Mouse (Mus musculus) liver, embryonic 16.5 days (tissue): ENCODE measurements around the gene Opcml. TPM values are rescaled to one million over a fixed set of nuclear protein-coding genes. Genes with fewer than 3 reads are reported as not detected.

ENCODE experiments used
- ATAC-seq: fragments of 200-750 bp; cut with Nextera tagmentation; 2 replicates; pipeline ENCODE4 v1.8.0; 2017; ENCODE audit warnings: low read depth, mild to moderate bottlenecking, moderate number of reproducible peaks, moderate library complexity
- H3K27ac ChIP-seq: fragments of 300-500 bp; sonication (generic); 2 replicates; pipeline ENCODE4 v1.5.1; 2014; ENCODE audit warnings: mild to moderate bottlenecking, low read length
- H3K27me3 ChIP-seq: fragments of 300-500 bp; sonication (generic); 2 replicates; pipeline ENCODE4 v1.6.1; 2014; ENCODE audit warnings: low read depth, low read length, mixed read lengths; ENCODE audit not compliant: control insufficient read depth, insufficient read depth
- H3K36me3 ChIP-seq: fragments of 300-500 bp; sonication (generic); 2 replicates; pipeline ENCODE4 v1.6.1; 2014; ENCODE audit warnings: mild to moderate bottlenecking; ENCODE audit not compliant: control insufficient read depth, insufficient read depth
- H3K4me1 ChIP-seq: fragments of 300-500 bp; sonication (generic); 2 replicates; pipeline ENCODE4 v1.6.1; 2014; ENCODE audit warnings: low read depth, low read length, mixed read lengths; ENCODE audit not compliant: control insufficient read depth
- H3K4me2 ChIP-seq: fragments of 300-500 bp; sonication (generic); 2 replicates; pipeline ENCODE4 v1.6.1; 2014; ENCODE audit warnings: low read depth, low read length, mixed read lengths
- H3K4me3 ChIP-seq: fragments of 300-500 bp; sonication (generic); 2 replicates; pipeline ENCODE4 v1.5.1; 2014; ENCODE audit warnings: low read depth, mild to moderate bottlenecking, low read length
- H3K9ac ChIP-seq: fragments of 300-500 bp; sonication (generic); 2 replicates; pipeline ENCODE4 v1.6.1; 2014; ENCODE audit warnings: low read depth, low read length
- H3K9me3 ChIP-seq: fragments of 300-500 bp; sonication (generic); replicated peaks from 2 replicates; pipeline ENCODE4 v1.6.1; 2016; ENCODE audit warnings: low read length; ENCODE audit not compliant: control insufficient read depth
- WGBS: fragments of 180-500 bp; shearing (Covaris S2); extraction: QIAGEN DNeasy Blood & Tissue Kit; methylation state at CpG from one replicate; pipeline ENCODE4 v1.1.7; 2014; ENCODE audit not compliant: insufficient replicate concordance; 5-methylcytosine and 5-hydroxymethylcytosine counted together
- polyA plus RNA-seq: library from polyadenylated mRNA; unstranded; fragments of >200 nt; fragmentation: Nextera tagmentation; extraction: Ambion mirVana; gene quantifications from 2 replicates; pipeline ENCODE4 v1.2.1, GENCODE M21; 2015

Opcml gene
- 0.02 and 0.26 TPM in 2 replicates for polyA plus RNA-seq

- ATAC-seq, result no peak
- Histone ChIP-seq H3K27me3 (peaks cover 14% of the 10 kb centered on the region), H3K36me3 (no peaks in the 10 kb centered on the region), H3K4me2 (no peak within 1 kb of the TSS), H3K4me1 (no peaks in the 10 kb centered on the region), H3K9ac (no peak within 1 kb of the TSS), H3K9me3 (no peaks in the 10 kb centered on the region), H3K27ac (no peak within 1 kb of the TSS), H3K4me3 (no peak within 1 kb of the TSS)
- WGBS, result 2% methylated on average over 28 of the region's 28 CpGs
These were observed at the start of gene Opcml for GRCm38 (mm10) chr9:27790725-27791638. Gene Opcml, plus strand, starts transcription at chr9:27790775.

GRCm38 (mm10) chr9:27758709-27759108, 31.9 kb upstream of the Opcml start:
- no peaks in the 10 kb centered on the region for H3K9me3 ChIP-seq
- no peak overlapping the region for H3K9ac ChIP-seq
- no peaks in the 10 kb centered on the region for H3K27me3 ChIP-seq
- no peaks in the 10 kb centered on the region for H3K36me3 ChIP-seq
- H3K4me1 ChIP-seq, result no peaks in the 10 kb centered on the region
- no peak overlapping the region for H3K4me3 ChIP-seq
- no peak for ATAC-seq
- 38% methylated on average over 1 of the region's 1 CpGs for WGBS
- H3K4me2 ChIP-seq, result no peak overlapping the region
- no peak overlapping the region for H3K27ac ChIP-seq

GRCm38 (mm10) chr9:27761196-27761595, 29.4 kb upstream of the Opcml start:
- no peaks in the 10 kb centered on the region for H3K27me3 ChIP-seq
- H3K4me3 ChIP-seq, result no peak overlapping the region
- H3K9me3 ChIP-seq, result no peaks in the 10 kb centered on the region
- ATAC-seq, result no peak
- 73% methylated on average over 2 of the region's 2 CpGs for WGBS
- H3K4me1 ChIP-seq, result no peaks in the 10 kb centered on the region
- no peak overlapping the region for H3K27ac ChIP-seq
- H3K9ac ChIP-seq, result no peak overlapping the region
- H3K4me2 ChIP-seq, result no peak overlapping the region
- H3K36me3 ChIP-seq, result no peaks in the 10 kb centered on the region

- Histone ChIP-seq H3K27ac (no peak overlapping the region), H3K9ac (no peak overlapping the region), H3K36me3 (no peaks in the 10 kb centered on the region), H3K27me3 (no peaks in the 10 kb centered on the region), H3K4me3 (no peak overlapping the region), H3K9me3 (no peaks in the 10 kb centered on the region), H3K4me2 (no peak overlapping the region), H3K4me1 (no peaks in the 10 kb centered on the region)
- WGBS, result 69% methylated on average over 3 of the region's 3 CpGs
- ATAC-seq, result no peak
These were observed 24.1 kb upstream of the Opcml start for GRCm38 (mm10) chr9:27766446-27766845.

GRCm38 (mm10) chr9:27767196-27767900, 23.2 kb upstream of the Opcml start:
- Histone ChIP-seq H3K9me3 (no peaks in the 10 kb centered on the region), H3K4me2 (no peak overlapping the region), H3K4me1 (no peaks in the 10 kb centered on the region), H3K9ac (no peak overlapping the region), H3K27ac (no peak overlapping the region), H3K36me3 (no peaks in the 10 kb centered on the region), H3K4me3 (no peak overlapping the region), H3K27me3 (no peaks in the 10 kb centered on the region)
- WGBS, result 65% methylated on average over 8 of the region's 8 CpGs
- ATAC-seq, result no peak

- H3K9me3 ChIP-seq, result no peaks in the 10 kb centered on the region
These were observed 21.8 kb upstream of the Opcml start for GRCm38 (mm10) chr9:27768788-27769187.

GRCm38 (mm10) chr9:27781291-27781993, 9.1 kb upstream of the Opcml start:
- Histone ChIP-seq H3K27me3 (no peaks in the 10 kb centered on the region), H3K4me1 (no peaks in the 10 kb centered on the region), H3K36me3 (no peaks in the 10 kb centered on the region), H3K4me3 (no peak overlapping the region), H3K27ac (no peak overlapping the region), H3K9me3 (no peaks in the 10 kb centered on the region), H3K9ac (no peak overlapping the region), H3K4me2 (no peak overlapping the region)
- ATAC-seq, result no peak
- 53% methylated on average over 6 of the region's 6 CpGs for WGBS

More at GRCm38 (mm10) chr9:27768788-27769187, 21.8 kb upstream of the Opcml start:
- H3K27ac ChIP-seq, result no peak overlapping the region
- ATAC-seq, result no peak
- H3K4me1 ChIP-seq, result no peaks in the 10 kb centered on the region
- H3K4me2 ChIP-seq, result no peak overlapping the region
- no peaks in the 10 kb centered on the region for H3K27me3 ChIP-seq
- H3K4me3 ChIP-seq, result no peak overlapping the region
- H3K36me3 ChIP-seq, result no peaks in the 10 kb centered on the region
- no peak overlapping the region for H3K9ac ChIP-seq

- no peaks in the 10 kb centered on the region for H3K27me3 ChIP-seq
- H3K36me3 ChIP-seq, result no peaks in the 10 kb centered on the region
- WGBS, result no CpG with 5 or more reads among the region's 1 CpGs
- no peaks in the 10 kb centered on the region for H3K4me1 ChIP-seq
- no peak overlapping the region for H3K9ac ChIP-seq
- H3K9me3 ChIP-seq, result no peaks in the 10 kb centered on the region
- H3K4me2 ChIP-seq, result no peak overlapping the region
- no peak overlapping the region for H3K4me3 ChIP-seq
- no peak overlapping the region for H3K27ac ChIP-seq
- no peak for ATAC-seq
These were observed 8.6 kb upstream of the Opcml start for GRCm38 (mm10) chr9:27781994-27782337.

GRCm38 (mm10) chr9:27791639-27791966, 1.0 kb downstream of the Opcml start:
- Histone ChIP-seq H3K9me3 (no peaks in the 10 kb centered on the region), H3K4me3 (no peak overlapping the region), H3K4me1 (no peaks in the 10 kb centered on the region), H3K4me2 (no peak overlapping the region), H3K27ac (no peak overlapping the region), H3K27me3 (peaks cover 14% of the 10 kb centered on the region), H3K9ac (no peak overlapping the region), H3K36me3 (no peaks in the 10 kb centered on the region)
- ATAC-seq, result no peak
- 4% methylated on average over 12 of the region's 12 CpGs for WGBS
